Mouse (Mus musculus) neural tube, embryonic 12.5 days (tissue): ENCODE results near the gene Gm44805. TPM values are rescaled to one million over a fixed set of nuclear protein-coding genes. Genes with fewer than 3 reads are reported as not detected.

ENCODE experiments used
- polyA plus RNA-seq: library from polyadenylated mRNA; unstranded; fragments of >200 nt; fragmentation: Nextera tagmentation; extraction: Ambion mirVana; gene quantifications from 2 replicates; pipeline ENCODE4 v1.2.1, GENCODE M21; 2016

The Gm44805 gene
- polyA plus RNA-seq, 1 experiment from 2014 or later, result not detected

Other genes starting within 250 kb of the Gm44805 start
- gene Mark4, start 222.6 kb downstream of the Gm44805 start, polyA plus RNA-seq, result 19.9 and 21.7 TPM in 2 replicates
- gene Exoc3l2, start 218.1 kb downstream of the Gm44805 start, polyA plus RNA-seq, result 1.2 and 1.6 TPM in 2 replicates
- 4.6 and 5.7 TPM in 2 replicates for gene Bloc1s3, start 173.1 kb downstream of the Gm44805 start, polyA plus RNA-seq
- gene Trappc6a, start 173.0 kb downstream of the Gm44805 start, polyA plus RNA-seq, result 50.6 and 51.0 TPM in 2 replicates
- gene Nkpd1, start 163.6 kb downstream of the Gm44805 start, polyA plus RNA-seq, result 0.11 and 0.19 TPM in 2 replicates
- 44.3 and 48.8 TPM in 2 replicates for gene Ppp1r37, start 118.3 kb downstream of the Gm44805 start, polyA plus RNA-seq
- 0.30 TPM in 1 of 2 replicates, not detected in the other for gene Zfp296, start 104.1 kb downstream of the Gm44805 start, polyA plus RNA-seq
- gene Gemin7, start 103.8 kb downstream of the Gm44805 start, polyA plus RNA-seq, result 140 and 145 TPM in 2 replicates
- gene Clasrp, start 76.9 kb downstream of the Gm44805 start, polyA plus RNA-seq, result 70.1 and 79.0 TPM in 2 replicates
- 4.9 and 5.8 TPM in 2 replicates for gene Relb, start 52.0 kb downstream of the Gm44805 start, polyA plus RNA-seq
- gene Clptm1, start 16.4 kb downstream of the Gm44805 start, polyA plus RNA-seq, result 104 and 112 TPM in 2 replicates
- gene Apoc2, start 3.5 kb downstream of the Gm44805 start, polyA plus RNA-seq, result 1.0 and 1.7 TPM in 2 replicates
- gene Apoc4, start 56 bp upstream of the Gm44805 start, polyA plus RNA-seq, result not detected in 2 replicates
- gene Apoc1, start 11.2 kb upstream of the Gm44805 start, polyA plus RNA-seq, result 4.9 and 7.2 TPM in 2 replicates
- 204 and 207 TPM in 2 replicates for gene Apoe, start 17.8 kb upstream of the Gm44805 start, polyA plus RNA-seq
- 159 and 165 TPM in 2 replicates for gene Tomm40, start 34.0 kb upstream of the Gm44805 start, polyA plus RNA-seq
- gene Nectin2, start 69.1 kb upstream of the Gm44805 start, polyA plus RNA-seq, result 63.5 and 64.4 TPM in 2 replicates
- 15.1 and 15.4 TPM in 2 replicates for gene Bcam, start 89.6 kb upstream of the Gm44805 start, polyA plus RNA-seq
- gene Cblc, start 115.4 kb upstream of the Gm44805 start, polyA plus RNA-seq, result 0.73 and 0.87 TPM in 2 replicates
- gene Bcl3, start 141.3 kb upstream of the Gm44805 start, polyA plus RNA-seq, result 1.0 and 2.1 TPM in 2 replicates
- gene Gm19345, start 170.6 kb upstream of the Gm44805 start, polyA plus RNA-seq, result 1.4 and 1.7 TPM in 2 replicates
- gene Ceacam16, start 179.9 kb upstream of the Gm44805 start, polyA plus RNA-seq, result not detected in 2 replicates
- not detected in 2 replicates for gene Ceacam19, start 206.5 kb upstream of the Gm44805 start, polyA plus RNA-seq
- 5.9 and 6.8 TPM in 2 replicates for gene Pvr, start 239.7 kb upstream of the Gm44805 start, polyA plus RNA-seq